Mouse (Mus musculus): ENCODE measurements around the gene H2-Q4.
"Not testable (repeated sequence)": the region's sequence is repeated elsewhere in the genome, so short reads cannot be mapped to it uniquely, and the experiment has no call there.

DNA sequence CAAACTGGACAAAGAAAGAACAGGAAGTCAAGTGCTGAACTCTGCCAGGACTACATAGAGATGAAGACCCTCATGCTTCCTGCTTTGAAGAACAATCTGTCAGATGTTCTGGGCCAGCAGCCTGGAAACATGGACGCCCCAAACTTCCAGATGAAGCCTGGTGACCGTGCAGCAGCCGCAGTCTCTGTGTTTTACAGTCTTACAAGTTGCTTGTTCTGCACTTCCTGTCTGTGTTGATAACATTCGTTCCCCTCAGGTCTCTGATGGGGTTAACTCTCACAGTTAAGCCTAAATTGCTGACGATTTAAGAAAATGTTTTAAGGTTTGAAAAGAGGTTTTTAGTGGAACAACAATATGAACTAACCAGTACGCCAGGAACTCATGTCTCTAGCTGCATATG lies 47.9 kb upstream of the H2-Q4 start:
- TF ChIP-seq CTCF (IDR thresholded peaks at IDR 0.05; ENCODE audit: borderline replicate concordance, control insufficient read depth, extremely low read depth, insufficient read depth, low read length, poor library complexity); POLR2A (IDR thresholded peaks at IDR 0.05; ENCODE audit: control insufficient read depth, extremely low read depth, insufficient read depth, low read length, poor library complexity): not testable (repeated sequence)

Measured in thymus, adult 2 months (tissue).